Mouse (Mus musculus) intestine, embryonic 14.5 days (tissue): ENCODE measurements at regions not wholly inside any gene's neighbourhood (a gene's known extent, or its start where the extent isn't known, plus 50 kb on each side); places are given as distances from the start of the nearest gene placed in this dataset.

Source experiments
- ATAC-seq: fragments of 200-750 bp; cut with Nextera tagmentation; replicated peaks from 2 replicates; pipeline ENCODE4 v1.8.0; 2017; ENCODE audit warnings: low read depth, moderate number of reproducible peaks, moderate TSS enrichment, moderate library complexity; ENCODE audit not compliant: low FRiP score, low TSS enrichment
- DNase-seq: peaks from one replicate; pipeline ENCODE4 v3.0.0-alpha.2; 2018; ENCODE audit warnings: low spot score
- H3K27ac ChIP-seq: fragments of 300-500 bp; sonication (generic); 2 replicates; pipeline ENCODE4 v1.5.1; 2014; ENCODE audit warnings: low read depth, mild to moderate bottlenecking, control low read depth
- H3K27me3 ChIP-seq: fragments of 300-500 bp; sonication (generic); replicated peaks from 2 replicates; pipeline ENCODE4 v1.6.1; 2014; ENCODE audit warnings: low read length, control low read depth; ENCODE audit not compliant: control insufficient read depth, insufficient read depth
- H3K36me3 ChIP-seq: fragments of 300-500 bp; sonication (generic); 2 replicates; pipeline ENCODE4 v1.6.1; 2014; ENCODE audit warnings: low read length, control low read depth; ENCODE audit not compliant: control insufficient read depth, insufficient read depth
- H3K4me1 ChIP-seq: fragments of 300-500 bp; sonication (generic); replicated peaks from 2 replicates; pipeline ENCODE4 v1.6.1; 2014; ENCODE audit warnings: low read length, control low read depth, mixed read lengths; ENCODE audit not compliant: control insufficient read depth, insufficient read depth
- H3K4me2 ChIP-seq: fragments of 300-500 bp; sonication (generic); 2 replicates; pipeline ENCODE4 v1.6.1; 2014; ENCODE audit warnings: low read length
- H3K4me3 ChIP-seq: fragments of 300-500 bp; sonication (generic); 2 replicates; pipeline ENCODE4 v1.5.1; 2014; ENCODE audit warnings: low read depth, low read length, control low read depth, mixed read lengths
- H3K9ac ChIP-seq: fragments of 300-500 bp; sonication (generic); 2 replicates; pipeline ENCODE4 v1.6.1; 2014; ENCODE audit warnings: mild to moderate bottlenecking, low read length
- H3K9me3 ChIP-seq: fragments of 300-500 bp; sonication (generic); 2 replicates; pipeline ENCODE4 v1.6.1; 2016; ENCODE audit warnings: low read length, control low read depth; ENCODE audit not compliant: control insufficient read depth
- WGBS: fragments of 180-500 bp; shearing (Covaris S2); extraction: QIAGEN DNeasy Blood & Tissue Kit; methylation state at CpG from one replicate; pipeline ENCODE4 v1.1.7; 2014; 5-methylcytosine and 5-hydroxymethylcytosine counted together

GRCm38 (mm10) chr5:51730241-51730640, 162.7 kb upstream of the Ppargc1a start:
- Histone ChIP-seq H3K27me3 (no peaks in the 10 kb centered on the region), H3K4me2 (no peak overlapping the region), H3K36me3 (no peaks in the 10 kb centered on the region), H3K27ac (no peak overlapping the region), H3K4me3 (no peak overlapping the region), H3K4me1 (no peaks in the 10 kb centered on the region; the same call in 1 of the 2 replicates), H3K9ac (no peak overlapping the region), H3K9me3 (no peaks in the 10 kb centered on the region)
- no peak for DNase-seq
- no peak for ATAC-seq
- WGBS: 100% methylated on average over 1 of the region's 1 CpGs

- H3K9ac ChIP-seq: no peak overlapping the region
- H3K4me2 ChIP-seq: no peak overlapping the region
- H3K4me1 ChIP-seq: no peaks in the 10 kb centered on the region; the same call in 1 of the 2 replicates
- WGBS: 63% methylated on average over 1 of the region's 1 CpGs
- no peak for ATAC-seq
- no peak overlapping the region for H3K27ac ChIP-seq
- H3K9me3 ChIP-seq: no peaks in the 10 kb centered on the region
- H3K4me3 ChIP-seq: no peak overlapping the region
- DNase-seq: no peak
- H3K27me3 ChIP-seq: no peaks in the 10 kb centered on the region
- H3K36me3 ChIP-seq: no peaks in the 10 kb centered on the region
Observed at GRCm38 (mm10) chr5:51729771-51730170, 162.2 kb upstream of the Ppargc1a start.

- H3K4me1 ChIP-seq: no peaks in the 10 kb centered on the region
- no peaks in the 10 kb centered on the region for H3K9me3 ChIP-seq
- no peak overlapping the region for H3K4me3 ChIP-seq
- no peaks in the 10 kb centered on the region for H3K36me3 ChIP-seq
- no peak overlapping the region for H3K27ac ChIP-seq
- no peak overlapping the region for H3K9ac ChIP-seq
- DNase-seq (no peak), ATAC-seq (no peak)
- H3K4me2 ChIP-seq: no peak overlapping the region
- H3K27me3 ChIP-seq: no peaks in the 10 kb centered on the region
Observed at GRCm38 (mm10) chr5:51726762-51727161, 159.2 kb upstream of the Ppargc1a start.

GRCm38 (mm10) chr5:51718911-51719310, 151.4 kb upstream of the Ppargc1a start:
- no peak overlapping the region for H3K27ac ChIP-seq
- no peak overlapping the region for H3K9ac ChIP-seq
- WGBS: 82% methylated on average over 8 of the region's 8 CpGs
- no peaks in the 10 kb centered on the region for H3K27me3 ChIP-seq
- H3K4me3 ChIP-seq: no peak overlapping the region
- ATAC-seq (no peak), DNase-seq (no peak)
- no peaks in the 10 kb centered on the region for H3K9me3 ChIP-seq
- no peaks in the 10 kb centered on the region for H3K36me3 ChIP-seq
- no peaks in the 10 kb centered on the region for H3K4me1 ChIP-seq
- H3K4me2 ChIP-seq: no peak overlapping the region

DNA sequence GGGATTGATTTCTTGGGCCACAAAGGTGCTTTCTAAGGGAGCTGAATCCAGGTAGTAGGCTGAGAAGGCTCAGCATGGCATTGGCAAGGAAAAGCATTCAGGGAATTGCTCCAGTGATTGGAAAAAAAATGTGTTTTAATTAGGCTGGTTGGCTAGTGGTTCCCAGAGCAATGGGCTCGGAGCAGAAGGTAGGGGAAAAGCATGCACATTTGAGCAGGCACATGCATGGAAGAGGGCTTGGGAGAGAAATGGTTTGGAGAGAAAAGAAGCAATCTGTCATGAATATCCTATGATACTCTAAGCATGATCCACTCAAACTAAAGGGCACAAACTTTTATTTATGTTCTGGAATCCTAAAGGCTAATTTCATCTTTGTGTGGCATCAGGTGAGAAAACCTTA, 150.9 kb upstream of the Ppargc1a start:
- no peak overlapping the region for H3K4me3 ChIP-seq
- H3K4me1 ChIP-seq: no peaks in the 10 kb centered on the region
- no peaks in the 10 kb centered on the region for H3K36me3 ChIP-seq
- no peak overlapping the region for H3K4me2 ChIP-seq
- ATAC-seq (no peak), DNase-seq (no peak)
- no peak overlapping the region for H3K27ac ChIP-seq
- H3K27me3 ChIP-seq: no peaks in the 10 kb centered on the region
- 86% methylated on average over 1 of the region's 1 CpGs for WGBS
- no peak overlapping the region for H3K9ac ChIP-seq
- no peaks in the 10 kb centered on the region for H3K9me3 ChIP-seq

GRCm38 (mm10) chr5:51711860-51712560, 144.5 kb upstream of the Ppargc1a start:
- Histone ChIP-seq H3K9me3 (no peaks in the 10 kb centered on the region), H3K4me3 (no peak overlapping the region), H3K9ac (no peak overlapping the region), H3K36me3 (no peaks in the 10 kb centered on the region), H3K27ac (no peak overlapping the region), H3K27me3 (no peaks in the 10 kb centered on the region), H3K4me2 (no peak overlapping the region), H3K4me1 (no peaks in the 10 kb centered on the region)
- no peak for DNase-seq
- WGBS: 85% methylated on average over 8 of the region's 8 CpGs
- ATAC-seq: no peak

GRCm38 (mm10) chr5:51710664-51711063, 143.1 kb upstream of the Ppargc1a start:
- H3K4me2 ChIP-seq: no peak overlapping the region
- WGBS: 68% methylated on average over 4 of the region's 4 CpGs
- H3K4me1 ChIP-seq: no peaks in the 10 kb centered on the region
- no peak overlapping the region for H3K4me3 ChIP-seq
- H3K36me3 ChIP-seq: no peaks in the 10 kb centered on the region
- DNase-seq: no peak
- H3K9ac ChIP-seq: no peak overlapping the region
- no peaks in the 10 kb centered on the region for H3K27me3 ChIP-seq
- no peak; the same call in 1 of the 2 replicates for ATAC-seq
- no peaks in the 10 kb centered on the region for H3K9me3 ChIP-seq
- no peak overlapping the region for H3K27ac ChIP-seq

GRCm38 (mm10) chr5:51709447-51709991, 142.0 kb upstream of the Ppargc1a start:
- WGBS: 58% methylated on average over 6 of the region's 6 CpGs
- H3K27me3 ChIP-seq: no peaks in the 10 kb centered on the region
- ATAC-seq (no peak), DNase-seq (no peak)
- H3K27ac ChIP-seq: no peak overlapping the region
- no peak overlapping the region for H3K9ac ChIP-seq
- no peaks in the 10 kb centered on the region for H3K36me3 ChIP-seq
- no peak overlapping the region for H3K4me2 ChIP-seq
- no peaks in the 10 kb centered on the region for H3K4me1 ChIP-seq
- H3K4me3 ChIP-seq: no peak overlapping the region
- no peaks in the 10 kb centered on the region for H3K9me3 ChIP-seq

DNA sequence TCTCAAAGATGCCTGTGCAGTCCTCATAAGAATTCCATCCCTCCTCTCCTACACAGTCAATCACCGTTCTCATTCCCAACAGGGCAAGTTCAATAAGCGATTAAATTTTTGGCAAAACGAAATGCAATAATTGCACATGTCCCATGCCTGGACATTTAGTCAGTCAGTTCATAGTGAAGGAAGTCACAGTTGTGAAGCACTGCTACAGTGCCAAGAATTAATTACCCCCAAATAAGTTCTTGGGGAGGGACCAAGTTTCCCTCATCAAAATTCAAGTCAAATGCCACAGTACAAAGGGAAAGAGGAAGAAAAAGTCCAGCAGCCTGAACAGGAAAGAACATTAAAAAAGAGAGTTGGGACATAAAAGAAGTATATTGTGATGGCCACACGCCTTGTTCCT, 112.4 kb upstream of the Ppargc1a start:
- ATAC-seq: no peak
- no peak overlapping the region for H3K27ac ChIP-seq
- H3K4me3 ChIP-seq: no peak overlapping the region
- no peaks in the 10 kb centered on the region for H3K27me3 ChIP-seq
- H3K9ac ChIP-seq: no peak overlapping the region
- no peak for DNase-seq
- H3K9me3 ChIP-seq: no peaks in the 10 kb centered on the region
- H3K4me2 ChIP-seq: no peak overlapping the region
- WGBS: 93% methylated on average over 4 of the region's 4 CpGs
- no peaks in the 10 kb centered on the region for H3K36me3 ChIP-seq
- no peaks in the 10 kb centered on the region for H3K4me1 ChIP-seq
